Mouse (Mus musculus) CH12.LX (cell line): ENCODE results near the gene 4930564D02Rik. TPM values are rescaled to one million over a fixed set of nuclear protein-coding genes. Genes with fewer than 3 reads are reported as not detected.

Source experiments
- DNase-seq: peaks from one replicate; pipeline ENCODE4 v3.0.0-alpha.2; 2013; ENCODE audit errors: extremely low read depth
- H3K27ac ChIP-seq: 2 replicates; pipeline ENCODE4 v1.5.1; 2012; ENCODE audit warnings: low read depth, mild to moderate bottlenecking, control low read depth, moderate library complexity; ENCODE audit not compliant: insufficient read depth
- H3K27me3 ChIP-seq: replicated peaks from 2 replicates; pipeline ENCODE3; 2012; ENCODE audit warnings: inconsistent platforms
- H3K36me3 ChIP-seq, 2 experiments: replicated peaks in 1 of 2; 2 replicates each; pipeline versions ENCODE3 to v1.6.1; 2012; ENCODE audit warnings: inconsistent platforms in 1 of 2, low read length in 1 of 2, mild to moderate bottlenecking in 1 of 2, mixed read lengths in 1 of 2, moderate library complexity in 1 of 2; ENCODE audit not compliant: control insufficient read depth in 1 of 2, insufficient read depth in 1 of 2
- H3K4me1 ChIP-seq, 2 experiments: 2 replicates each; pipeline ENCODE4 v1.6.1; 2012; ENCODE audit warnings: inconsistent platforms in 1 of 2, moderate library complexity in 1 of 2; ENCODE audit not compliant: insufficient read depth in 2 of 2, control insufficient read depth in 1 of 2
- H3K4me2 ChIP-seq: 2 replicates; pipeline ENCODE4 v1.6.1; 2012; ENCODE audit warnings: low read depth, mild to moderate bottlenecking, control low read depth; ENCODE audit not compliant: poor library complexity, insufficient read depth, severe bottlenecking
- H3K4me3 ChIP-seq, 3 experiments: fragments of 150-350 bp in 1 of 3; sonication (generic) in 1 of 3; replicated peaks in 1 of 3; 2 replicates each; pipeline versions ENCODE3 to v1.5.1; 2011 to 2012; ENCODE audit warnings: low read depth in 2 of 3, low read length in 2 of 3, mild to moderate bottlenecking in 2 of 3, moderate library complexity in 2 of 3, control low read depth in 1 of 3, improper control_type of control experiment in 1 of 3, inconsistent platforms in 1 of 3, mixed read lengths in 1 of 3; ENCODE audit not compliant: poor library complexity in 1 of 3
- H3K79me2 ChIP-seq: replicated peaks from 2 replicates; pipeline ENCODE4 v1.6.1; 2012; ENCODE audit warnings: mild to moderate bottlenecking, moderate library complexity; ENCODE audit not compliant: control insufficient read depth, poor library complexity, insufficient read depth, severe bottlenecking; ENCODE audit errors: extremely low read depth
- H3K9ac ChIP-seq: 2 replicates; pipeline ENCODE4 v1.6.1; 2012; ENCODE audit warnings: low read depth, mild to moderate bottlenecking, control low read depth, moderate library complexity; ENCODE audit not compliant: insufficient read depth
- H3K9me3 ChIP-seq: replicated peaks from 2 replicates; pipeline ENCODE3; 2012; ENCODE audit warnings: low read length, inconsistent platforms, mixed read lengths
- BHLHE40 ChIP-seq: IDR thresholded peaks from 2 replicates; pipeline ENCODE4 v1.6.1; 2011; ENCODE audit warnings: mild to moderate bottlenecking, low read depth, low read length, improper control_type of control experiment
- CHD1 ChIP-seq: IDR thresholded peaks from 2 replicates; pipeline ENCODE4 v1.6.1; 2012; ENCODE audit warnings: low read depth, low read length, improper control_type of control experiment, inconsistent platforms
- ELF1 ChIP-seq: IDR thresholded peaks from 2 replicates; pipeline ENCODE4 v1.6.1; 2014; ENCODE audit warnings: low read depth, mild to moderate bottlenecking, inconsistent platforms, low read length, improper control_type of control experiment
- ETS1 ChIP-seq: conservative IDR thresholded peaks from 2 replicates; pipeline ENCODE4 v1.6.1; 2012; ENCODE audit warnings: low read depth, mild to moderate bottlenecking, inconsistent platforms, low read length, improper control_type of control experiment, moderate library complexity
- HCFC1 ChIP-seq: IDR thresholded peaks from 2 replicates; pipeline ENCODE4 v1.6.1; 2012; ENCODE audit warnings: low read depth, mild to moderate bottlenecking, inconsistent platforms, low read length, improper control_type of control experiment
- JUN ChIP-seq: IDR thresholded peaks from 2 replicates; pipeline ENCODE4 v1.6.1; 2011; ENCODE audit warnings: low read depth, mild to moderate bottlenecking, low read length, improper control_type of control experiment, moderate library complexity; ENCODE audit not compliant: insufficient read depth
- JUND ChIP-seq: conservative IDR thresholded peaks from 2 replicates; pipeline ENCODE4 v1.6.1; 2011; ENCODE audit warnings: low read depth, low read length, improper control_type of control experiment
- MAFK ChIP-seq: IDR thresholded peaks from 2 replicates; pipeline ENCODE4 v1.6.1; 2011; ENCODE audit warnings: low read length, improper control_type of control experiment; ENCODE audit not compliant: insufficient replicate concordance
- MAX ChIP-seq: IDR thresholded peaks from 2 replicates; pipeline ENCODE4 v1.6.1; 2011; ENCODE audit warnings: low read length, improper control_type of control experiment
- MAZ ChIP-seq: IDR thresholded peaks from 2 replicates; pipeline ENCODE4 v1.6.1; 2012; ENCODE audit warnings: low read depth, mild to moderate bottlenecking, inconsistent platforms, low read length, improper control_type of control experiment, moderate library complexity
- MEF2A ChIP-seq: IDR thresholded peaks from 2 replicates; pipeline ENCODE4 v1.6.1; 2014; ENCODE audit warnings: low read depth, mild to moderate bottlenecking, inconsistent platforms, low read length, improper control_type of control experiment, borderline replicate concordance
- MXI1 ChIP-seq: IDR thresholded peaks from 2 replicates; pipeline ENCODE4 v1.6.1; 2011; ENCODE audit warnings: mild to moderate bottlenecking, low read depth, low read length, improper control_type of control experiment
- NELFE ChIP-seq: IDR thresholded peaks from 2 replicates; pipeline ENCODE4 v1.6.1; 2011; ENCODE audit warnings: low read depth, low read length, improper control_type of control experiment
- NRF1 ChIP-seq: IDR thresholded peaks from 2 replicates; pipeline ENCODE4 v1.6.1; 2014; ENCODE audit warnings: low read depth, mild to moderate bottlenecking, inconsistent platforms, low read length, improper control_type of control experiment, moderate library complexity
- PAX5 ChIP-seq: IDR thresholded peaks from 2 replicates; pipeline ENCODE4 v1.6.1; 2012; ENCODE audit warnings: low read length, inconsistent platforms, mixed read lengths
- POLR2A ChIP-seq: IDR thresholded peaks from 2 replicates; pipeline ENCODE4 v1.6.1; 2011; ENCODE audit warnings: low read depth, mild to moderate bottlenecking, improper control_type of control experiment, low read length
- POLR2AphosphoS2 ChIP-seq: IDR thresholded peaks from 2 replicates; pipeline ENCODE4 v1.6.1; 2011; ENCODE audit warnings: low read depth, low read length, improper control_type of control experiment
- RAD21 ChIP-seq: IDR thresholded peaks from 2 replicates; pipeline ENCODE4 v1.6.1; 2011; ENCODE audit warnings: low read depth, mild to moderate bottlenecking, low read length, improper control_type of control experiment, moderate library complexity
- RCOR1 ChIP-seq: conservative IDR thresholded peaks from 2 replicates; pipeline ENCODE4 v1.6.1; 2012; ENCODE audit warnings: low read depth, mild to moderate bottlenecking, inconsistent platforms, low read length, improper control_type of control experiment
- SIN3A ChIP-seq: IDR thresholded peaks from 2 replicates; pipeline ENCODE4 v1.6.1; 2012; ENCODE audit warnings: low read length, improper control_type of control experiment, inconsistent platforms
- SMC3 ChIP-seq: IDR thresholded peaks from 2 replicates; pipeline ENCODE4 v1.6.1; 2011; ENCODE audit warnings: low read depth, low read length, improper control_type of control experiment
- TCF12 ChIP-seq: IDR thresholded peaks from 2 replicates; pipeline ENCODE4 v1.6.1; 2014; ENCODE audit warnings: low read depth, mild to moderate bottlenecking, inconsistent platforms, low read length, improper control_type of control experiment
- UBTF ChIP-seq: IDR thresholded peaks from 2 replicates; pipeline ENCODE4 v1.6.1; 2012; ENCODE audit warnings: low read depth, mild to moderate bottlenecking, inconsistent platforms, low read length, improper control_type of control experiment, moderate library complexity
- USF1 ChIP-seq: IDR thresholded peaks from 2 replicates; pipeline ENCODE4 v1.6.1; 2014; ENCODE audit warnings: low read depth, mild to moderate bottlenecking, inconsistent platforms, low read length, improper control_type of control experiment
- USF2 ChIP-seq: conservative IDR thresholded peaks from 2 replicates; pipeline ENCODE4 v1.6.1; 2011; ENCODE audit warnings: low read depth, low read length, improper control_type of control experiment
- ZC3H11A ChIP-seq: IDR thresholded peaks from 2 replicates; pipeline ENCODE4 v1.6.1; 2012; ENCODE audit warnings: low read depth, mild to moderate bottlenecking, inconsistent platforms, low read length, improper control_type of control experiment
- ZKSCAN1 ChIP-seq: IDR thresholded peaks from 2 replicates; pipeline ENCODE4 v1.6.1; 2012; ENCODE audit warnings: low read depth, inconsistent platforms, low read length, improper control_type of control experiment, borderline replicate concordance
- ZMIZ1 ChIP-seq: IDR thresholded peaks from 2 replicates; pipeline ENCODE4 v1.6.1; 2012; ENCODE audit warnings: low read depth, mild to moderate bottlenecking, inconsistent platforms, low read length, improper control_type of control experiment
- dilution Hi-C: fragments of 300-500 bp; cut with MboI; formaldehyde crosslinking; loops from 2 replicates; pipeline ENCODE4 v1.14.3; 2020; ENCODE audit warnings: low sequenced_read_pairs; ENCODE audit not compliant: extremely low pct_unique_long_range_greater_than_20kb, extremely low pct_ligation_motif_present
- in situ Hi-C: fragments of 300-500 bp; cut with MboI; formaldehyde crosslinking; loops from 3 replicates; pipeline ENCODE4 v1.14.3; 2019; ENCODE audit warnings: low sequenced_read_pairs, low pct_ligation_motif_present, low pct_unique_long_range_greater_than_20kb, mixed read lengths
- polyA plus RNA-seq: library from polyadenylated mRNA; unstranded; fragments of >175 nt; gene quantifications from 2 replicates; pipeline ENCODE4 v1.2.1, GENCODE M21; 2012; ENCODE audit warnings: low read depth; ENCODE audit not compliant: insufficient read length
- total RNA-seq, 2 experiments: library from RNA; depleted of rRNA; stranded (reverse); fragments of 300-350 nt in 1 of 2; fragments of >200 nt in 1 of 2; gene quantifications; 2 replicates each; pipeline ENCODE4 v1.2.3; 2012 to 2014

4930564D02Rik gene
- total and polyA plus RNA-seq, 3 experiments = not detected

DNA sequence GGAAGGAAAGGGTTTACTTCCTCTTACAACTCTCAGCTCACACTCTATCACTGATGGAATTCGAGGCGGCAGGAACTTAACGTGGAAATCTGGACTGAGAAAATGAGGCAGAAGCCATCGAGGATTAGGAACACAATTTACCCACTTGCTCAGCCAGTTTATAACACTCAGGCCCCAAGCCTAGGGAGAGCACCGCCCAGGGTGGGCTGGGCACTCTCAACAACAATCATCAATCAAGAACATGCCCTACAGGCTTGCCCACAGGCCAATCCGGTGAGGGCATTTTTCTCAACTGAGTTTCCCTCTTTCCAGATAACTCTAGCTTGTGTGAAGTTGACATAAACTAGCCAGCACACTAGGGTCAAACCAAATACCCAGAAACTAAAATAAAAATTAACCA, 16.8 kb upstream of the 4930564D02Rik start:
- H3K27ac ChIP-seq = no peak overlapping the region
- peaks cover 8 to 24% of the 10 kb centered on the region in 2 experiments for H3K4me1 ChIP-seq
- H3K79me2 ChIP-seq = no peaks in the 10 kb centered on the region
- dilution Hi-C loops (no loop called here), in situ Hi-C loops (loop anchor here (10.0 kb wide), 1 partner anchor 265 kb away; the partner anchor contains the start of genes Fam19a3, Ppm1j and Rhoc)
- H3K4me2 ChIP-seq = no peak overlapping the region
- no peak overlapping the region for H3K4me3 ChIP-seq
- H3K9ac ChIP-seq = no peak overlapping the region
- no peaks in the 10 kb centered on the region for H3K9me3 ChIP-seq
- no peak for DNase-seq
- TF ChIP-seq PAX5 (no peak), TCF12 (no peak), HCFC1 (no peak), BHLHE40 (no peak), ZC3H11A (no peak), ZMIZ1 (no peak), POLR2AphosphoS2 (no peak), ZKSCAN1 (no peak), MAZ (no peak), SIN3A (no peak), ELF1 (no peak), MXI1 (no peak), RCOR1 (no peak), JUND (no peak), JUN (no peak), UBTF (no peak), MEF2A (no peak), SMC3 (no peak), MAFK (no peak), POLR2A (no peak)
- peaks cover 7% of the 10 kb centered on the region for H3K27me3 ChIP-seq
- no peaks in the 10 kb centered on the region for H3K36me3 ChIP-seq

DNA sequence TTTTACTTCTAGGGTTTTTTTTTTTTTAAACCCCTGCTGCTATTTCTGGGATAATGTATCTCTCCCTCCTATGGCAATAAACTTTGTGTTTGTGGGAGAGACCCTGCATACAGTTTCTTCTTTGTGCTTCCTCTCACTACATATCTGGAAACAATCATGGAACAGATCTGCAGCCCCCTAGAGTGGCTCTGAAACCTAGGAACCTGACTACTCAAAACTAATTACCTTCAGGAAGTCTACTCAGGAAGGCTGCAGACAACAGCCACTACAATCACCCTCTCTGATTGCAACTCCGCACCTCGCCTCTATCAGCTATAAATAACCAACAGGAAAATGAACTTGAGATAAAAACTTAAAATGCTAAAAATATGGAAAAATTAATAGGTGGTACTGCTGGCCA, 15.5 kb upstream of the 4930564D02Rik start:
- H3K4me3 ChIP-seq = no peak overlapping the region
- no peak for DNase-seq
- H3K9ac ChIP-seq = no peak overlapping the region
- H3K27ac ChIP-seq = no peak overlapping the region
- H3K36me3 ChIP-seq = no peaks in the 10 kb centered on the region
- peaks cover 8 to 23% of the 10 kb centered on the region in 2 experiments for H3K4me1 ChIP-seq
- in situ Hi-C loops = loop anchor here (10.0 kb wide), 1 partner anchor 266 kb away; the partner anchor contains the start of genes Fam19a3, Ppm1j and Rhoc
- H3K27me3 ChIP-seq = peaks cover 7% of the 10 kb centered on the region
- no peaks in the 10 kb centered on the region for H3K9me3 ChIP-seq
- dilution Hi-C loops = no loop called here
- no peaks in the 10 kb centered on the region for H3K79me2 ChIP-seq
- no peak overlapping the region for H3K4me2 ChIP-seq
- TF ChIP-seq RAD21 (no peak), RCOR1 (no peak), JUN (no peak), ZMIZ1 (no peak), CHD1 (no peak), MEF2A (no peak), NELFE (no peak), BHLHE40 (no peak), MAX (no peak), POLR2A (no peak), ETS1 (no peak), HCFC1 (no peak), USF2 (no peak), NRF1 (no peak), TCF12 (no peak), ZKSCAN1 (no peak), USF1 (no peak), SIN3A (no peak)
